Mouse (Mus musculus) bone marrow, adult 2 months (tissue): ENCODE results near the gene Gtpbp3.

Experiments used
- CTCF ChIP-seq: fragments of 200-500 bp; IDR thresholded peaks from 2 replicates; pipeline ENCODE4 v1.5.1; 2011; ENCODE audit warnings: low read length, control low read depth; ENCODE audit not compliant: control insufficient read depth, insufficient read depth
- POLR2A ChIP-seq: fragments of 200-500 bp; IDR thresholded peaks from 2 replicates; pipeline ENCODE4 v1.6.1; 2011; ENCODE audit warnings: low read depth, mild to moderate bottlenecking, control low read depth, low read length, borderline replicate concordance; ENCODE audit not compliant: control insufficient read depth

DNA sequence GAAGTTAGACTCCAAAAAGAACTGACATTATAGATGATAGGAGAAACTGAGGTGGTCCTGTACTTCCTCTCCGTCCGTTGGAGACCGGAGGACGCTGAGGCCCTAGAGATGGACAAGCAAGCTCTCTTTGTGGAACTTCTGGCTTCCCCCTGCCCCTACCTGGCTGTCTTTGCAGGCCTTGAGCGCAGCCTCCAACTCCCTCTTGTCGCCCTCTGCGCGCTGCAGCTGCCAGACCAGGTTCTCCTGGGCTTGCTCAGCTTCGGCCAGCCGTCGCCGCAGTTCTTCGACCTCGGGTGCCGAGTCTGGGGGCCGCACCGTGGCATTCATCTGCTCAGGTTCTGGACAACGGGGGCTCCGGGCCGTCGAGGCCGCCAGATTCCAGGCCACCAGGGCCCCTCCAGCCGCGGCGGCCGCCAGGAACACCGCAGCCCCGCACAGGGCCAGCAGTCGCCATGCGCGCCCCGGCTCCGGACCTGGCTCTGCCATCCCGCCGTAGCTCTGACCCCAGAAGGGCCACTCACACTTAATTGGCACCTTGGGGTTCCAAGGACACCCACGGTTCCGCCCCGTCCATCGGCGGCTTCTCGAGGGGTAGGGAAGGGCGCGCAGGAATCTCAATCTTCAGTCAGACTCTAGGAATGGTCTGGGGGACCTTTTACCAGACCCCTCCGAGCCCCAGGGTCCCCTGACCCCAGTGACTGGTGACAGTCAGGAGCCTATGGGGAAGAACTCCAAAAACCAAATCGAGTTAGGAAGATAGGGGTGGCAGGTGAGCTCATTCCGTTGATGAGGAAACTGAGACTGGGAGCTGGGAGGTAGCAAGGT, 37.5 kb downstream of the Gtpbp3 start, which contains the start of gene Ccdc194:
- TF ChIP-seq POLR2A, result no peak
- TF ChIP-seq CTCF, result no peak
